Mouse (Mus musculus) liver, adult 2 months (tissue): ENCODE data around the gene Hnrnpul1.

ENCODE experiments used
- CTCF ChIP-seq: fragments of 200-500 bp; IDR thresholded peaks from 2 replicates; pipeline ENCODE4 v1.5.1; 2011; ENCODE audit warnings: low read depth, low read length, control low read depth
- POLR2A ChIP-seq: fragments of 200-500 bp; IDR thresholded peaks from 2 replicates; pipeline ENCODE4 v1.6.1; 2011; ENCODE audit warnings: low read length, control low read depth; ENCODE audit not compliant: insufficient read depth; ENCODE audit errors: extremely low read depth

DNA sequence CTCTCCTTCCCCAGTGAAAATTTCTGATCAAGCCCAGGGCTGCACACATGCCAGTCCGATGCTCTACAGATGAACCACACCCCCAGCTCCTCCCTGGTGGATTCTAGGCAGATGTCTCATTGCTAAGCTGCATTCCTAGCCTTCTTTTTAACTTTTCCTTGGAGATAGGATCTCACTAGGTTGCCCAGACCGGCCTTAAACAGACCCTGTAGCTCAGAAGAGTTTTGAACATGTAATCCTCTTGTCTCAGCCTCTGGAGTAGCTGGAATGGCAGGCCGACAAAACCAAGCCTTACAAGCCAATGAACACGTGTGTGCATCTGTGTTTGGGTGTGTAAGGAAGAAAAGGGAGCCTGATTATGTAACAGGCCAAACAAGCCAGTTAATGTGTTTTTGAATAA, 26.2 kb upstream of the Hnrnpul1 start:
- TF ChIP-seq CTCF = no peak
- TF ChIP-seq POLR2A = no peak
